Mouse (Mus musculus): ENCODE measurements around the gene Fmnl2. TPM values are rescaled to one million over a fixed set of nuclear protein-coding genes. Genes with fewer than 3 reads are reported as not detected.

Fmnl2 gene
- polyA plus RNA-seq, 1 experiment from 2014 or later = 2.0 TPM

- Histone ChIP-seq H3K27ac (ENCODE audit: low read depth, low read length) (0 out of 2 replicates have a peak overlapping the region, but pooled peaks have one; percentile 22), H3K27me3 (ENCODE audit: control insufficient read depth, insufficient read depth, low read length) (no peaks in the 10 kb centered on the region), H3K4me2 (peak overlapping the region; percentile 61), H3K9me3 (replicated peaks; ENCODE audit: control insufficient read depth, low read length) (no peaks in the 10 kb centered on the region), H3K36me3 (ENCODE audit: control insufficient read depth, insufficient read depth, low read length) (no peaks in the 10 kb centered on the region), H3K4me1 (ENCODE audit: control insufficient read depth, insufficient read depth, low read length) (peaks cover 20% of the 10 kb centered on the region), H3K4me3 (ENCODE audit: low read depth, low read length) (peak overlapping the region; percentile 18; the same call in 1 of the 2 replicates), H3K9ac (ENCODE audit: low read depth, low read length) (peak overlapping the region; percentile 43)
- peak; percentile 55; the same call in 1 of the 2 replicates for ATAC-seq (replicated peaks; ENCODE audit: insufficient number of reproducible peaks, low FRiP score, low TSS enrichment)
- 7% methylated on average over 15 of the region's 15 CpGs for WGBS (ENCODE audit: insufficient replicate concordance)
These were observed 101.1 kb downstream of the Fmnl2 start for GRCm38 (mm10) chr2:52958535-52959290.

GRCm38 (mm10) chr2:52959291-52959621, 101.6 kb downstream of the Fmnl2 start:
- ATAC-seq (replicated peaks; ENCODE audit: insufficient number of reproducible peaks, low FRiP score, low TSS enrichment) = no peak
- Histone ChIP-seq H3K9me3 (replicated peaks; ENCODE audit: control insufficient read depth, low read length) (no peaks in the 10 kb centered on the region), H3K27me3 (ENCODE audit: control insufficient read depth, insufficient read depth, low read length) (no peaks in the 10 kb centered on the region), H3K4me2 (peak overlapping the region; percentile 61), H3K4me1 (ENCODE audit: control insufficient read depth, insufficient read depth, low read length) (peaks cover 20% of the 10 kb centered on the region), H3K36me3 (ENCODE audit: control insufficient read depth, insufficient read depth, low read length) (no peaks in the 10 kb centered on the region), H3K27ac (ENCODE audit: low read depth, low read length) (0 out of 2 replicates have a peak overlapping the region, but pooled peaks have one; percentile 22), H3K4me3 (ENCODE audit: low read depth, low read length) (peak overlapping the region; percentile 18; the same call in 1 of the 2 replicates), H3K9ac (ENCODE audit: low read depth, low read length) (peak overlapping the region; percentile 43)

GRCm38 (mm10) chr2:52959982-52960381, 102.3 kb downstream of the Fmnl2 start:
- 22% methylated on average over 3 of the region's 3 CpGs for WGBS (ENCODE audit: insufficient replicate concordance)
- Histone ChIP-seq H3K4me3 (ENCODE audit: low read depth, low read length) (no peak overlapping the region), H3K27ac (ENCODE audit: low read depth, low read length) (no peak overlapping the region), H3K4me1 (ENCODE audit: control insufficient read depth, insufficient read depth, low read length) (peaks cover 20% of the 10 kb centered on the region), H3K27me3 (ENCODE audit: control insufficient read depth, insufficient read depth, low read length) (no peaks in the 10 kb centered on the region), H3K9ac (ENCODE audit: low read depth, low read length) (no peak overlapping the region), H3K36me3 (ENCODE audit: control insufficient read depth, insufficient read depth, low read length) (no peaks in the 10 kb centered on the region), H3K9me3 (replicated peaks; ENCODE audit: control insufficient read depth, low read length) (no peaks in the 10 kb centered on the region), H3K4me2 (no peak overlapping the region)
- ATAC-seq (replicated peaks; ENCODE audit: insufficient number of reproducible peaks, low FRiP score, low TSS enrichment) = no peak

- no peak overlapping the region for H3K9ac ChIP-seq (ENCODE audit: low read depth, low read length)
- no peak overlapping the region for H3K27ac ChIP-seq (ENCODE audit: low read depth, low read length)
- 40% methylated on average over 2 of the region's 2 CpGs for WGBS (ENCODE audit: insufficient replicate concordance)
- H3K4me3 ChIP-seq (ENCODE audit: low read depth, low read length) = no peak overlapping the region
- peaks cover 20% of the 10 kb centered on the region for H3K4me1 ChIP-seq (ENCODE audit: control insufficient read depth, insufficient read depth, low read length)
- no peak overlapping the region for H3K4me2 ChIP-seq
- H3K36me3 ChIP-seq (ENCODE audit: control insufficient read depth, insufficient read depth, low read length) = no peaks in the 10 kb centered on the region
- ATAC-seq (replicated peaks; ENCODE audit: insufficient number of reproducible peaks, low FRiP score, low TSS enrichment) = no peak
- H3K27me3 ChIP-seq (ENCODE audit: control insufficient read depth, insufficient read depth, low read length) = no peaks in the 10 kb centered on the region
- no peaks in the 10 kb centered on the region for H3K9me3 ChIP-seq (replicated peaks; ENCODE audit: control insufficient read depth, low read length)
These were observed 103.0 kb downstream of the Fmnl2 start for GRCm38 (mm10) chr2:52960697-52961096.

- Histone ChIP-seq H3K4me2 (no peak overlapping the region), H3K4me3 (ENCODE audit: low read depth, low read length) (no peak overlapping the region), H3K9ac (ENCODE audit: low read depth, low read length) (no peak overlapping the region), H3K4me1 (ENCODE audit: control insufficient read depth, insufficient read depth, low read length) (peaks cover 14% of the 10 kb centered on the region), H3K36me3 (ENCODE audit: control insufficient read depth, insufficient read depth, low read length) (no peaks in the 10 kb centered on the region), H3K27me3 (ENCODE audit: control insufficient read depth, insufficient read depth, low read length) (no peaks in the 10 kb centered on the region), H3K9me3 (replicated peaks; ENCODE audit: control insufficient read depth, low read length) (no peaks in the 10 kb centered on the region), H3K27ac (ENCODE audit: low read depth, low read length) (no peak overlapping the region)
- 71% methylated on average over 1 of the region's 1 CpGs for WGBS (ENCODE audit: insufficient replicate concordance)
- ATAC-seq (replicated peaks; ENCODE audit: insufficient number of reproducible peaks, low FRiP score, low TSS enrichment) = no peak
These were observed 105.8 kb downstream of the Fmnl2 start for GRCm38 (mm10) chr2:52963439-52963838.

GRCm38 (mm10) chr2:52964386-52964928, 106.8 kb downstream of the Fmnl2 start:
- Histone ChIP-seq H3K4me1 (ENCODE audit: control insufficient read depth, insufficient read depth, low read length) (peaks cover 9% of the 10 kb centered on the region), H3K9me3 (replicated peaks; ENCODE audit: control insufficient read depth, low read length) (no peaks in the 10 kb centered on the region), H3K4me3 (ENCODE audit: low read depth, low read length) (no peak overlapping the region), H3K4me2 (no peak overlapping the region), H3K36me3 (ENCODE audit: control insufficient read depth, insufficient read depth, low read length) (no peaks in the 10 kb centered on the region), H3K9ac (ENCODE audit: low read depth, low read length) (no peak overlapping the region), H3K27me3 (ENCODE audit: control insufficient read depth, insufficient read depth, low read length) (no peaks in the 10 kb centered on the region), H3K27ac (ENCODE audit: low read depth, low read length) (no peak overlapping the region)
- 58% methylated on average over 7 of the region's 7 CpGs for WGBS (ENCODE audit: insufficient replicate concordance)
- ATAC-seq (replicated peaks; ENCODE audit: insufficient number of reproducible peaks, low FRiP score, low TSS enrichment) = no peak

GRCm38 (mm10) chr2:52966227-52966626, 108.6 kb downstream of the Fmnl2 start:
- Histone ChIP-seq H3K4me1 (ENCODE audit: control insufficient read depth, insufficient read depth, low read length) (no peaks in the 10 kb centered on the region; the same call in 1 of the 2 replicates), H3K9ac (ENCODE audit: low read depth, low read length) (no peak overlapping the region), H3K4me2 (no peak overlapping the region), H3K9me3 (replicated peaks; ENCODE audit: control insufficient read depth, low read length) (no peaks in the 10 kb centered on the region), H3K4me3 (ENCODE audit: low read depth, low read length) (no peak overlapping the region), H3K36me3 (ENCODE audit: control insufficient read depth, insufficient read depth, low read length) (no peaks in the 10 kb centered on the region), H3K27me3 (ENCODE audit: control insufficient read depth, insufficient read depth, low read length) (no peaks in the 10 kb centered on the region), H3K27ac (ENCODE audit: low read depth, low read length) (no peak overlapping the region)
- 71% methylated on average over 5 of the region's 5 CpGs for WGBS (ENCODE audit: insufficient replicate concordance)
- no peak for ATAC-seq (replicated peaks; ENCODE audit: insufficient number of reproducible peaks, low FRiP score, low TSS enrichment)

GRCm38 (mm10) chr2:52966820-52967460, 109.3 kb downstream of the Fmnl2 start:
- no peaks in the 10 kb centered on the region for H3K27me3 ChIP-seq (ENCODE audit: control insufficient read depth, insufficient read depth, low read length)
- H3K27ac ChIP-seq (ENCODE audit: low read depth, low read length) = no peak overlapping the region
- no peak overlapping the region for H3K4me2 ChIP-seq
- WGBS (ENCODE audit: insufficient replicate concordance) = 82% methylated on average over 12 of the region's 12 CpGs
- no peak overlapping the region for H3K4me3 ChIP-seq (ENCODE audit: low read depth, low read length)
- no peaks in the 10 kb centered on the region for H3K36me3 ChIP-seq (ENCODE audit: control insufficient read depth, insufficient read depth, low read length)
- H3K9ac ChIP-seq (ENCODE audit: low read depth, low read length) = no peak overlapping the region
- no peak for ATAC-seq (replicated peaks; ENCODE audit: insufficient number of reproducible peaks, low FRiP score, low TSS enrichment)
- no peaks in the 10 kb centered on the region; the same call in 1 of the 2 replicates for H3K4me1 ChIP-seq (ENCODE audit: control insufficient read depth, insufficient read depth, low read length)
- H3K9me3 ChIP-seq (replicated peaks; ENCODE audit: control insufficient read depth, low read length) = no peaks in the 10 kb centered on the region

Measured in heart, embryonic 11.5 days (tissue).